Mouse (Mus musculus): ENCODE data around the gene Atf4. TPM values are rescaled to one million over a fixed set of nuclear protein-coding genes. Genes with fewer than 3 reads are reported as not detected.

Atf4 gene
- polyA plus RNA-seq, 1 experiment from 2014 or later, result 160 TPM

DNA sequence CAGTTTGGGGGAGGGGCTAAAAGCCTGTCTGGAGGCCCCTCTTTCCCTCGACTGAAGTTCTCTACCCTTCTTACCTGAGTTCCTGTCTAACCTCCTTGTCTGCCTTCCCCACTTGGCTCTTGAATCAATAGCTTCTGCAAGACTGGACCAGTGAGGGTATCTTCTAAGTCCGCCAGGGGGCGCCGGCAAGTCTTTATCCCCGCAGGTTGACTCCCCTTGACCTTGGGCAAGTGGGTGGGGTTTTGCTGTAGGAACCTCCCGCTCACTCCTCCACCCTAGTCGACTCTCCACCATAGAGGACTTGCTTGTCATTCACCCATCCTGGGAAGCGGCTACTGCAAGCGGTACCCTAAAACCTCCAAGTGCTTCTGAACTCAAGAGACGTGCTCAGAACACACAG, 34.5 kb downstream of the Atf4 start:
- no peaks in the 10 kb centered on the region for H3K36me3 ChIP-seq (ENCODE audit: control insufficient read depth, insufficient read depth, low read length)
- H3K4me2 ChIP-seq (ENCODE audit: low read depth, low read length), result no peak overlapping the region
- H3K4me3 ChIP-seq (ENCODE audit: low read length), result no peak overlapping the region
- H3K9me3 ChIP-seq (ENCODE audit: control insufficient read depth, low read length), result no peaks in the 10 kb centered on the region
- H3K27ac ChIP-seq (ENCODE audit: low read length), result no peak overlapping the region
- H3K9ac ChIP-seq (ENCODE audit: low read depth, low read length), result no peak overlapping the region
- H3K27me3 ChIP-seq (replicated peaks; ENCODE audit: control insufficient read depth, insufficient read depth, low read length), result peaks cover 59% of the 10 kb centered on the region
- H3K4me1 ChIP-seq (ENCODE audit: control insufficient read depth, insufficient read depth, low read length), result peaks cover 8% of the 10 kb centered on the region
- ATAC-seq, result no peak
- 8% methylated on average over 10 of the region's 10 CpGs for WGBS

DNA sequence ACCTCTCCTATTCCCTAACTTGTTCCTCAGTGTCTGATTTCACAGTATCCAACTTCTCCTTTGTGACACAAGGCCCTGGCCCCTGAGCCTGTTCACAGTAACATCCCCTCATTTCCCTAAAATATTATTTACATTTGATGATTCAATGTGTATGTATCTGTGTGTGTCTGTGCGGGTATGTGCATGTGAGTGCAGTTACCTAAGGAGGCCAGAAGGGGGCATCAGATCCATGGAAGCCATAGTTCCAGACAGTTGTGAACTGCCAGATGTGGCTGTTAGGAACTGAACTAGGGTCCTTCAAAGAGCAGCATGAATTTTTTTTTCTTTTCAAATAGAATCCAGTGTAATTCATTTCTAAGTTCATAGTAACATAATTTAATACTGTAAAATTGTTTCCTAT, 42.2 kb downstream of the Atf4 start:
- H3K36me3 ChIP-seq (ENCODE audit: control insufficient read depth, insufficient read depth, low read length), result no peaks in the 10 kb centered on the region
- H3K4me2 ChIP-seq (ENCODE audit: low read depth, low read length), result no peak overlapping the region
- no peak overlapping the region for H3K27ac ChIP-seq (ENCODE audit: low read length)
- no peak overlapping the region for H3K9ac ChIP-seq (ENCODE audit: low read depth, low read length)
- WGBS, result 98% methylated on average over 1 of the region's 1 CpGs
- H3K4me1 ChIP-seq (ENCODE audit: control insufficient read depth, insufficient read depth, low read length), result no peaks in the 10 kb centered on the region
- no peaks in the 10 kb centered on the region for H3K27me3 ChIP-seq (replicated peaks; ENCODE audit: control insufficient read depth, insufficient read depth, low read length)
- no peak overlapping the region for H3K4me3 ChIP-seq (ENCODE audit: low read length)
- no peaks in the 10 kb centered on the region for H3K9me3 ChIP-seq (ENCODE audit: control insufficient read depth, low read length)
- no peak for ATAC-seq

DNA sequence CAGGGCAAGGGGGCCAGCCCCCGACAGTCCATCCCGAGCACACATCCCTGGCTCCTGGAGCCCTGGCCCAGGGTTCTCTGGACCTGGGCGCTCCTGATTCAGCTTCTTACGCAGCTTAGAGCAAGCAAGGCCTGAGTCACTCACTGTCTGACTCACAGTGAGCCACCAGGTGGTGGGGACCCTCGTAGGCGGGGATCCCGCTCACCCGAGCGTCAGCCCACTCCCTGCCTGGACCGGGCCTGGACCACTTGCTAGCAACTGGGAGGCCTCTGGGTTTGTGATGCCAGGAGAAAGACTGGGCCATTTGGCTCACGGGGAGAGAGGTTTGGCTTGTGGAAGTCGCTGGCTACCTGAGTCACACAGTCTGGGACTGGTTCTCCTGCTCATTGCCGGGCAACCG, 48.8 kb downstream of the Atf4 start:
- no peak overlapping the region for H3K4me2 ChIP-seq (ENCODE audit: low read depth, low read length)
- no peak overlapping the region for H3K9ac ChIP-seq (ENCODE audit: low read depth, low read length)
- ATAC-seq, result no peak
- 67% methylated on average over 14 of the region's 14 CpGs for WGBS
- no peak overlapping the region for H3K27ac ChIP-seq (ENCODE audit: low read length)
- no peaks in the 10 kb centered on the region for H3K9me3 ChIP-seq (ENCODE audit: control insufficient read depth, low read length)
- H3K27me3 ChIP-seq (replicated peaks; ENCODE audit: control insufficient read depth, insufficient read depth, low read length), result no peaks in the 10 kb centered on the region
- H3K4me1 ChIP-seq (ENCODE audit: control insufficient read depth, insufficient read depth, low read length), result no peaks in the 10 kb centered on the region
- H3K36me3 ChIP-seq (ENCODE audit: control insufficient read depth, insufficient read depth, low read length), result no peaks in the 10 kb centered on the region
- H3K4me3 ChIP-seq (ENCODE audit: low read length), result no peak overlapping the region

DNA sequence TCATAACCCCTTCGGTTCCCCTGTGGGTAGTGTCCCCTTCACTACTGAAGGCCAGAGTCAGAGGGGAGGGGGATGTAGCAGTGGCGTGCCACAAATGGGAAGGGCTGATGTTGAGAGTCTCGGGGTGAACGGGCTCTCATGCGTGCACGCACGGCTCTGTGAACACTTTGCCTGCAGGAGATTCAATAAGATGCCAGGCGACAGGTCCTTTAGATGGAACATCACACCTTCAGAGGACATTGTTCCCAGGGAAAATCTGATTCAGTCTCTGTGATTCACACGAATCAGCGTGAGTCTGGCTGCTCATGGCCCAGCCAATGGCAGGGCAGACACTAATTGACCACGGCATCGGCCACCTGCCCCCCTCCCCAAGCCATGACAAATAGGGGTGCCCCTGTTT, 49.2 kb downstream of the Atf4 start:
- no peak overlapping the region for H3K27ac ChIP-seq (ENCODE audit: low read length)
- no peaks in the 10 kb centered on the region for H3K4me1 ChIP-seq (ENCODE audit: control insufficient read depth, insufficient read depth, low read length)
- H3K9ac ChIP-seq (ENCODE audit: low read depth, low read length), result no peak overlapping the region
- no peak overlapping the region for H3K4me2 ChIP-seq (ENCODE audit: low read depth, low read length)
- no peaks in the 10 kb centered on the region for H3K27me3 ChIP-seq (replicated peaks; ENCODE audit: control insufficient read depth, insufficient read depth, low read length)
- no peaks in the 10 kb centered on the region for H3K36me3 ChIP-seq (ENCODE audit: control insufficient read depth, insufficient read depth, low read length)
- H3K9me3 ChIP-seq (ENCODE audit: control insufficient read depth, low read length), result no peaks in the 10 kb centered on the region
- no peak for ATAC-seq
- WGBS, result 83% methylated on average over 12 of the region's 12 CpGs
- H3K4me3 ChIP-seq (ENCODE audit: low read length), result no peak overlapping the region

DNA sequence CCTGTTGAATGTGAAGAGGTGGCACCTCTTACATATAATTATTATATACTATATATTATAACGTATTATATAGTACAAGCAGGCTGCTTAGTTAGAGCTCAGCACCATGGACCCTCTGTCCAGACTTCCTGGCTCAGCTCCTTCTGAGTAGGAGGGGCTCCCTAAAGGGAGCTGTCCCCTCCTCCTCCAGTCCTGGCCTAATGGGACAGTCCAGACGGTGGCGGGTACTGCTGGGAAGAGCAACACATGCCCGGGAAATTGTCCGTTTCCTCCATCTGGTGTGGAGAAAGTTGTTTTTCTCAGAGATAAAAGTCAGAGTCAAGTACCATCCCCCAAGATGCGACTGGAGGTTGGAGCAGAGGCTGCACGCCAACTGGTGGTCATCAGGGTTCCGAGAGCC, 51.2 kb downstream of the Atf4 start:
- Histone ChIP-seq H3K36me3 (ENCODE audit: control insufficient read depth, insufficient read depth, low read length) (no peaks in the 10 kb centered on the region), H3K9ac (ENCODE audit: low read depth, low read length) (no peak overlapping the region), H3K4me2 (ENCODE audit: low read depth, low read length) (no peak overlapping the region), H3K4me1 (ENCODE audit: control insufficient read depth, insufficient read depth, low read length) (no peaks in the 10 kb centered on the region), H3K4me3 (ENCODE audit: low read length) (no peak overlapping the region), H3K9me3 (ENCODE audit: control insufficient read depth, low read length) (no peaks in the 10 kb centered on the region), H3K27me3 (replicated peaks; ENCODE audit: control insufficient read depth, insufficient read depth, low read length) (no peaks in the 10 kb centered on the region), H3K27ac (ENCODE audit: low read length) (no peak overlapping the region)
- ATAC-seq, result 0 out of 2 replicates have a peak, but pooled peaks have one; percentile 50
- 36% methylated on average over 8 of the region's 8 CpGs for WGBS

Other genes starting within 250 kb of the Atf4 start
- 7.0 and 8.3 TPM in 2 replicates for gene Pdgfb, start 240.2 kb upstream of the Atf4 start, polyA plus RNA-seq (2015; fragmentation: Nextera tagmentation; extraction: Ambion mirVana)
- 15.2 and 16.0 TPM in 2 replicates for gene Syngr1, start 163.8 kb upstream of the Atf4 start, polyA plus RNA-seq (2015; fragmentation: Nextera tagmentation; extraction: Ambion mirVana)
- gene Rpl3, start 163.3 kb upstream of the Atf4 start, polyA plus RNA-seq (2015; fragmentation: Nextera tagmentation; extraction: Ambion mirVana), result 1,018 and 1,133 TPM in 2 replicates
- gene Tab1, start 122.1 kb upstream of the Atf4 start, polyA plus RNA-seq (2015; fragmentation: Nextera tagmentation; extraction: Ambion mirVana), result 28.2 and 29.6 TPM in 2 replicates
- 14.8 and 19.7 TPM in 2 replicates for gene Mgat3, start 81.5 kb upstream of the Atf4 start, polyA plus RNA-seq (2015; fragmentation: Nextera tagmentation; extraction: Ambion mirVana)
- 26.0 and 29.1 TPM in 2 replicates for gene Mief1, start 21.2 kb upstream of the Atf4 start, polyA plus RNA-seq (2015; fragmentation: Nextera tagmentation; extraction: Ambion mirVana)
- 4.1 TPM in 1 of 2 replicates, not detected in the other for gene AC140267.1, start 19.3 kb upstream of the Atf4 start, polyA plus RNA-seq (2015; fragmentation: Nextera tagmentation; extraction: Ambion mirVana)
- gene Rps19bp1, start 9.1 kb downstream of the Atf4 start, polyA plus RNA-seq (2015; fragmentation: Nextera tagmentation; extraction: Ambion mirVana), result 43.0 and 47.8 TPM in 2 replicates
- gene Cacna1i, start 32.1 kb downstream of the Atf4 start, polyA plus RNA-seq (2015; fragmentation: Nextera tagmentation; extraction: Ambion mirVana), result 0.05 TPM in 1 of 2 replicates, not detected in the other